ENCODE assay signal across 27 mouse cellular contexts in genomic region chr5:124592768-124593167, GRCm38 (mm10). TPM values are rescaled to one million over a fixed set of nuclear protein-coding genes. Genes with fewer than 3 reads are reported as not detected.
DNase-seq lines count a peak whose midpoint lies in the region; ATAC-seq lines count a peak whose summit lies in the region.
"Had no signal": no experiment of that assay in that cellular context is flagged by ENCODE, and none has a peak within 500 bp of the region (broad histone marks: within the 10 kb centered on the region; RNA-seq: fewer than 3 reads in every experiment).

No protein-coding gene starts in this region.

- WGBS in midbrain, embryonic 14.5 days: 96% methylated on average over 3 of the region's 3 CpGs

- no peaks in the 10 kb centered on the region for H3K9me3 ChIP-seq in midbrain, embryonic 14.5 days (ENCODE audit: control insufficient read depth, low read length)
- H3K9me3 ChIP-seq: embryonic facial prominence, embryonic 12.5 days; embryonic facial prominence, embryonic 15.5 days; forebrain, embryonic 10.5 days; forebrain, embryonic 12.5 days; G1E had no signal

- H3K9ac ChIP-seq in midbrain, embryonic 14.5 days (replicated peaks; ENCODE audit: low read length): no peak overlapping the region
- H3K9ac ChIP-seq: embryonic facial prominence, embryonic 12.5 days; embryonic facial prominence, embryonic 15.5 days; forebrain, embryonic 12.5 days had no signal

- H3K27ac ChIP-seq in midbrain, embryonic 14.5 days (replicated peaks; ENCODE audit: low read depth, low read length): no peak overlapping the region
- H3K27ac ChIP-seq: embryonic facial prominence, embryonic 12.5 days; embryonic facial prominence, embryonic 15.5 days; forebrain, embryonic 10.5 days; forebrain, embryonic 12.5 days had no signal

- H3K4me2 ChIP-seq in midbrain, embryonic 14.5 days (ENCODE audit: low read length): no peak overlapping the region
- H3K4me2 ChIP-seq: embryonic facial prominence, embryonic 12.5 days; embryonic facial prominence, embryonic 15.5 days; forebrain, embryonic 12.5 days had no signal

- H3K4me3 ChIP-seq in midbrain, embryonic 14.5 days (replicated peaks; ENCODE audit: low read depth, low read length): no peak overlapping the region
- H3K4me3 ChIP-seq: embryonic facial prominence, embryonic 12.5 days; embryonic facial prominence, embryonic 15.5 days; erythroblast, embryonic 14.5 days; forebrain, embryonic 10.5 days; forebrain, embryonic 12.5 days had no signal

- H3K36me3 ChIP-seq in midbrain, embryonic 14.5 days (ENCODE audit: control insufficient read depth, insufficient read depth, low read length): peaks cover 82% of the 10 kb centered on the region

- DNase-seq in frontal cortex, postnatal 14 days (ENCODE audit: low spot score in 2 of 2): no peak
- DNase-seq in right cerebral cortex, adult 18-20 months: peak; percentile 13
- DNase-seq in right cerebral cortex, postnatal 36 days (ENCODE audit: low spot score in 2 of 2): no peak
- peak; percentile 46 for DNase-seq in brain, adult 2 months (ENCODE audit: low read depth, low spot score)
- DNase-seq in midbrain, embryonic 14.5 days: no peak
- DNase-seq: adrenal gland, adult 8-10 months; adrenal gland, postnatal 14 days; adrenal gland, postnatal 36 days; cerebellum, adult 11 months; cerebellum, adult 18-20 months; cerebellum, adult 8-10 months; cerebellum, adult 9-11 months; cerebellum, postnatal 14 days; cerebellum, postnatal 36 days; embryo, embryonic 11 days had no signal

- no peaks in the 10 kb centered on the region for H3K27me3 ChIP-seq in midbrain, embryonic 14.5 days (ENCODE audit: control insufficient read depth, insufficient read depth, low read length)
- H3K27me3 ChIP-seq: embryonic facial prominence, embryonic 12.5 days; embryonic facial prominence, embryonic 15.5 days; forebrain, embryonic 12.5 days; Patski had no signal

- H3K4me1 ChIP-seq in midbrain, embryonic 14.5 days (ENCODE audit: control insufficient read depth, insufficient read depth, low read length): no peaks in the 10 kb centered on the region
- H3K4me1 ChIP-seq: embryonic facial prominence, embryonic 12.5 days; embryonic facial prominence, embryonic 15.5 days; forebrain, embryonic 10.5 days; forebrain, embryonic 12.5 days had no signal

- peak; percentile 34; the same call in 1 of the 2 replicates for ATAC-seq in frontal cortex, adult (ENCODE audit: low TSS enrichment)
- no peak for ATAC-seq in midbrain, embryonic 14.5 days (ENCODE audit: low FRiP score, low TSS enrichment)
- no peak for ATAC-seq in granulocyte monocyte progenitor cell, adult 5-6 weeks (replicated peaks; ENCODE audit: poor library complexity, severe bottlenecking)
- ATAC-seq: activated CD4-positive, CD25-positive, alpha-beta regulatory T cell, adult 4 months; forebrain, embryonic 14.5 days; forebrain, embryonic 16.5 days; Patski had no signal

RNA-seq across cellular contexts. Expression of gene Gtf2h3, which starts 13.8 kb away (rescaled TPM):
- 51.1 and 59.7 TPM in 2 replicates for polyA plus RNA-seq in midbrain, embryonic 14.5 days (2014; fragmentation: Nextera tagmentation; extraction: Ambion mirVana)
- total RNA-seq in granulocyte monocyte progenitor cell, adult 5-6 weeks (2014; fragmentation: Nextera tagmentation): 4.5 and 27.1 TPM in 2 replicates
- total RNA-seq in granulocyte monocyte progenitor cell, adult 5-6 weeks (2017): 14.7 and 21.5 TPM in 2 replicates

RNA-seq across cellular contexts. Expression of gene Eif2b1, which starts 13.8 kb away (rescaled TPM):
- 71.8 and 73.4 TPM in 2 replicates for polyA plus RNA-seq in midbrain, embryonic 14.5 days (2014; fragmentation: Nextera tagmentation; extraction: Ambion mirVana)
- total RNA-seq in granulocyte monocyte progenitor cell, adult 5-6 weeks (2014; fragmentation: Nextera tagmentation): 49.6 and 52.0 TPM in 2 replicates
- 39.5 and 50.9 TPM in 2 replicates for total RNA-seq in granulocyte monocyte progenitor cell, adult 5-6 weeks (2017)

RNA-seq across cellular contexts. Expression of gene Atp6v0a2, which starts 35.6 kb away (rescaled TPM):
- 32.9 and 41.1 TPM in 2 replicates for polyA plus RNA-seq in midbrain, embryonic 14.5 days (2014; fragmentation: Nextera tagmentation; extraction: Ambion mirVana)
- 17.2 and 22.7 TPM in 2 replicates for total RNA-seq in granulocyte monocyte progenitor cell, adult 5-6 weeks (2014; fragmentation: Nextera tagmentation)
- 14.2 and 16.0 TPM in 2 replicates for total RNA-seq in granulocyte monocyte progenitor cell, adult 5-6 weeks (2017)

RNA-seq across cellular contexts. Expression of gene Ddx55, which starts 40.1 kb away (rescaled TPM):
- polyA plus RNA-seq in midbrain, embryonic 14.5 days (2014; fragmentation: Nextera tagmentation; extraction: Ambion mirVana): 21.9 and 22.1 TPM in 2 replicates
- 14.5 and 19.8 TPM in 2 replicates for total RNA-seq in granulocyte monocyte progenitor cell, adult 5-6 weeks (2014; fragmentation: Nextera tagmentation)
- total RNA-seq in granulocyte monocyte progenitor cell, adult 5-6 weeks (2017): 8.4 and 10.6 TPM in 2 replicates

RNA-seq across cellular contexts. Expression of gene Tmed2, which starts 52.3 kb away (rescaled TPM):
- polyA plus RNA-seq in midbrain, embryonic 14.5 days (2014; fragmentation: Nextera tagmentation; extraction: Ambion mirVana): 327 and 369 TPM in 2 replicates
- total RNA-seq in granulocyte monocyte progenitor cell, adult 5-6 weeks (2014; fragmentation: Nextera tagmentation): 512 and 560 TPM in 2 replicates
- 584 and 1,053 TPM in 2 replicates for total RNA-seq in granulocyte monocyte progenitor cell, adult 5-6 weeks (2017)

Comparison
In these comparisons a context has a peak if more than half of its experiments do, and no peak if none do; other contexts are left out.
1. DNase-seq: peak in right cerebral cortex, adult 18-20 months (single experiment) and brain, adult 2 months (single experiment); none in frontal cortex, postnatal 14 days (0 of 2), right cerebral cortex, postnatal 36 days (0 of 2) and midbrain, embryonic 14.5 days (single experiment).